Mouse (Mus musculus): Measurements from ENCODE around the gene Tgm7.

DNA sequence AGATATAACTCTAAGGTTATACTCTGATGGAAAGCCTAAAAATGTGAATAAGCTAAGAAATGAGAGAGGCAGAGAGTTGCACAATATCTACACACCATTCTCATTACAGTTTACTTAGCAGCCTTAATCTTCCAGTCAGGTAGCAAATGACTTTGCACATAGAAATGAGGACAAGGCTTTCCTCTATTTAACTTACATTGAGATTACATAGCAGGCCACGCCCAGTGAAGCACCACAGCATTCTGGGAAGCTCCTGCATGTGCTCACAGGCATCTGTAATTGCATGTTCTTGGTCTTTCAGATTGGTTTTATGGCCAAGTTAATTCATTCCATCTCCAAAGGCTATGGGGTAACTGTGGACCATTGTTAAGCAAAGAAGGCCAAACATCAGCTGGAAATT lies 23.2 kb upstream of the Tgm7 start:
- TF ChIP-seq CEBPB (IDR thresholded peaks at IDR 0.05; ENCODE audit: insufficient read depth, poor library complexity, severe bottlenecking), result no peak
- TF ChIP-seq POLR2A (IDR thresholded peaks at IDR 0.05; ENCODE audit: insufficient read length, low read depth), result no peak
- TF ChIP-seq MAX (IDR thresholded peaks at IDR 0.05; ENCODE audit: low read depth), result no peak

Data from myocyte (in vitro differentiated cells).